Mouse (Mus musculus): ENCODE data around the gene C330021F23Rik. TPM values are rescaled to one million over a fixed set of nuclear protein-coding genes. Genes with fewer than 3 reads are reported as not detected.

C330021F23Rik gene
- total RNA-seq, 1 experiment, result 4.6 TPM

DNA sequence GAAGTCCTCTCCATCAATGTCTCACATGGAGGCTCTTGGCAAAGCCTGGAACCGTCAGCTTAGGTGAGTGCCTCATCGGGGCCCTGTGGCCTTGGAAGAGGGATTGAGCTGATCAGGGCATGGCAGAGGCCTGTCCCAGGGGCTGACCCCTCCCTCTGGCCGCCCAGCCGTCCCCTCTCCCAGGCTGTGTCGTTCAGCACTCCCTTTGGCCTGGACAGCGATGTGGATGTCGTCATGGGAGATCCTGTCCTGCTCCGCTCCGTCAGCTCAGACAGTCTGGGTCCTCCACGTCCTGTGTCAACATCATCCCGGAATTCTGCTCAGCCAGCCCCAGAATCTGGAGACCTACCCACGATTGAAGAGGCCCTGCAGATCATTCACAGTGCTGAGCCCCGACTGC, 35.6 kb downstream of the C330021F23Rik start:
- TF ChIP-seq ZC3H11A (IDR thresholded peaks at IDR 0.05; ENCODE audit: borderline replicate concordance, low read depth, low read length), result no peak
- TF ChIP-seq MAFK (IDR thresholded peaks at IDR 0.05; ENCODE audit: insufficient read depth, low read depth, low read length), result no peak
- peaks cover 68% of the 10 kb centered on the region for H3K36me3 ChIP-seq (ENCODE audit: control insufficient read depth, insufficient read depth, low read length, poor library complexity, severe bottlenecking)
- peaks cover 6 to 23% of the 10 kb centered on the region in 2 experiments; a peak in 3 of 4 replicates for H3K4me1 ChIP-seq (ENCODE audit: control insufficient read depth in 2 of 2, insufficient read depth in 2 of 2, low read length in 2 of 2, poor library complexity in 1 of 2)
- no peak for DNase-seq (ENCODE audit: low read depth, low spot score)
- no peak overlapping the region for H3K9ac ChIP-seq (ENCODE audit: insufficient read depth, low read depth, low read length, poor library complexity, severe bottlenecking)
- in situ Hi-C loops (cut with MboI; ENCODE audit: low sequenced_read_pairs in 2 of 2, unreplicated experiment in 2 of 2), result no loop called here
- H3K27ac ChIP-seq (ENCODE audit: insufficient read depth, low read depth, low read length, poor library complexity, severe bottlenecking), result no peak overlapping the region
- H3K4me3 ChIP-seq (ENCODE audit: insufficient read depth in 1 of 2, low read depth in 1 of 2, low read length in 2 of 2, poor library complexity in 1 of 2, severe bottlenecking in 1 of 2), result no peak overlapping the region
- H3K9me3 ChIP-seq (ENCODE audit: control insufficient read depth, insufficient read depth, low read depth, low read length), result no peaks in the 10 kb centered on the region

DNA sequence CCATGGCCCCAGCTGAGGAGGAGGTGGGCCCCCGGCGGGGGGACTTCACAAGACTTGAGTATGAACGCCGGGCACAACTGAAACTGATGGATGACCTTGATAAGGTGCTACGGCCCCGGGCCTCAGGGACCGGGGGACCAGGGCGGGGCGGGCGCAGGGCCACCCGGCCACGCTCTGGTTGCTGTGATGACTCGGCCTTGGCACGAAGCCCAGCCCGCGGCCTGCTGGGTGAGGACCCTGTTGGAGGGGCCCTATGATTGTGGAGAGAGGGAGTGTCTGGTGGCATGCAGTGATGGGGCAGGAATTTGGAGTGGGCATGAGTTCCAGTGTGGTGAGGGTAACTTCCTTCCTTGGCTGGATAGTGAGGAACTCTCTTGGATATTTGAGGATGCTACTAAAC, 38.8 kb downstream of the C330021F23Rik start:
- H3K9ac ChIP-seq (ENCODE audit: insufficient read depth, low read depth, low read length, poor library complexity, severe bottlenecking), result peak overlapping the region; percentile 35; the same call in 1 of the 2 replicates

DNA sequence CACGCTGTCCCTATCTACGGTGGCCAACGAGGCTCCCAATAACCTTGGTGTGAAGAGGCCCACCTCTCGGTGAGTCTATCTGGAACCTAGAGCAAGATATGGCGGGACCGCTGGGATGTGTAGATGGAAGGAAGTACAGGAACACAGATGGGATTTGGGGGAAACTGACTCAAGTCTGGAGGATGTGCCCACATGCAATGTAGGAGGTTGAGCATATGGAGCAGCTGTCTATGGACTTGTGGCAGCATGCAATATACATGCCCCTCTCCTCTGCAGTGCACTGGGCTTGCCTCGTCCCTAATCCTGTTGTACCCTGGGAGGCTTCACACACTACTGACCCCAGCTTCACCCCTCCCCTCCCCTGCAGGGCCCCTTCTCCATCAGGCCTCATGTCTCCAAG, 40.0 kb downstream of the C330021F23Rik start:
- Histone ChIP-seq H3K9me3 (ENCODE audit: control insufficient read depth, insufficient read depth, low read depth, low read length) (no peaks in the 10 kb centered on the region), H3K27ac (ENCODE audit: insufficient read depth, low read depth, low read length, poor library complexity, severe bottlenecking) (no peak overlapping the region), H3K4me3 (ENCODE audit: insufficient read depth in 1 of 2, low read depth in 1 of 2, low read length in 2 of 2, poor library complexity in 1 of 2, severe bottlenecking in 1 of 2) (no peak overlapping the region), H3K9ac (ENCODE audit: insufficient read depth, low read depth, low read length, poor library complexity, severe bottlenecking) (no peak overlapping the region), H3K36me3 (ENCODE audit: control insufficient read depth, insufficient read depth, low read length, poor library complexity, severe bottlenecking) (peaks cover 80% of the 10 kb centered on the region), H3K4me1 (ENCODE audit: control insufficient read depth in 2 of 2, insufficient read depth in 2 of 2, low read length in 2 of 2, poor library complexity in 1 of 2) (peaks cover 0 to 18% of the 10 kb centered on the region in 2 experiments; a peak in 1 of 4 replicates)
- TF ChIP-seq HCFC1 (IDR thresholded peaks at IDR 0.05; ENCODE audit: borderline replicate concordance, insufficient read depth, low read length) (no peak), MAFK (IDR thresholded peaks at IDR 0.05; ENCODE audit: insufficient read depth, low read depth, low read length) (no peak), ZNF384 (IDR thresholded peaks at IDR 0.05; ENCODE audit: low read depth, low read length) (no peak), CHD2 (IDR thresholded peaks at IDR 0.05; ENCODE audit: low read depth, low read length) (no peak), ZC3H11A (IDR thresholded peaks at IDR 0.05; ENCODE audit: borderline replicate concordance, low read depth, low read length) (no peak)
- in situ Hi-C loops (cut with MboI; ENCODE audit: low sequenced_read_pairs in 2 of 2, unreplicated experiment in 2 of 2), result no loop called here
- DNase-seq (ENCODE audit: low read depth, low spot score), result no peak

More for the DNA sequence above, 38.8 kb downstream of the C330021F23Rik start:
- peaks cover 0 to 18% of the 10 kb centered on the region in 2 experiments; a peak in 1 of 4 replicates for H3K4me1 ChIP-seq (ENCODE audit: control insufficient read depth in 2 of 2, insufficient read depth in 2 of 2, low read length in 2 of 2, poor library complexity in 1 of 2)
- H3K36me3 ChIP-seq (ENCODE audit: control insufficient read depth, insufficient read depth, low read length, poor library complexity, severe bottlenecking), result peaks cover 81% of the 10 kb centered on the region
- no peak overlapping the region for H3K27ac ChIP-seq (ENCODE audit: insufficient read depth, low read depth, low read length, poor library complexity, severe bottlenecking)
- peak overlapping the region; percentile 5 to 43; a peak in 2 of 4 replicates for H3K4me3 ChIP-seq (ENCODE audit: insufficient read depth in 1 of 2, low read depth in 1 of 2, low read length in 2 of 2, poor library complexity in 1 of 2, severe bottlenecking in 1 of 2)
- no peaks in the 10 kb centered on the region for H3K9me3 ChIP-seq (ENCODE audit: control insufficient read depth, insufficient read depth, low read depth, low read length)
- in situ Hi-C loops (cut with MboI; ENCODE audit: low sequenced_read_pairs in 2 of 2, unreplicated experiment in 2 of 2), result no loop called here
- TF ChIP-seq ZNF384 (IDR thresholded peaks at IDR 0.05; ENCODE audit: low read depth, low read length) (no peak), CHD2 (IDR thresholded peaks at IDR 0.05; ENCODE audit: low read depth, low read length) (no peak), HCFC1 (IDR thresholded peaks at IDR 0.05; ENCODE audit: borderline replicate concordance, insufficient read depth, low read length) (no peak), ZC3H11A (IDR thresholded peaks at IDR 0.05; ENCODE audit: borderline replicate concordance, low read depth, low read length) (no peak), MAFK (IDR thresholded peaks at IDR 0.05; ENCODE audit: insufficient read depth, low read depth, low read length) (no peak)
- DNase-seq (ENCODE audit: low read depth, low spot score), result no peak

DNA sequence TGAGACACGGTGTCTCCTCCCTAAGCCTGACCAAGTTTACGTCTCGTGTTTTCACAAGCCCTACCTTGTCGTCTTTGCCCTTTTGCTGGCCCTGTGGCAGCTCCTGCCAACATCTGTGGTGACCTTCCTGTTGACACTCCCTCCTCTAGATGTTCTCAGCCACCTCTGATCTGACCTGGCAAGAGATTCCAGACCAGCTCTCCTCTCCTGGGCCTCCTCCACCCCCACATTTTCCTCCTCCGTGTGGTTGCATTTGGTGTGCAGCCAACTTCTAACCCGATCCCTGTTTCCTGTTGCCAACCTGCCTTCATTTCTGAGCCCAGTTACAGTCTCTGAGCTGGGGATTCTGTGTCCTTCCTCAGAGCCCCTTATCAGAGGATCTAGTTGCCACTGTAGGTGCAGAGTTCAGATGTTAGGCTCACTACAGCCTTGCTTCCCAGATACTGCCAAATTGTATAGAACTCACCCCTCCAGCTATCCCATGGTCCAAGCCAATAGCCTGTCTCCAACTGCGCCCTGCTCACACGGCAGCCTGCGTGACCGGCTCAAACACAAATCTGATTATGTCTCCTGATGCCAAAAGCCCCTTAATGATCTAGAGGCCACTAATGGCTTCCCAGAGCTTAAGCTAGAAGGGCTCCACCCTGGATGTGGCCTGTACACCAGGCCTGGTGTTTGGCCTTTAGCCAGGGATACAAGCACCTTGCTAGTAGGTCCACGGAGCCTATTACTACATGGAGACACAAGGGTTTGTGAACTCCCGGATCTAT, 41.4 kb downstream of the C330021F23Rik start:
- peak overlapping the region; percentile 2 for H3K27ac ChIP-seq (ENCODE audit: insufficient read depth, low read depth, low read length, poor library complexity, severe bottlenecking)

More for the DNA sequence above, 41.4 kb downstream of the C330021F23Rik start:
- no peak for DNase-seq (ENCODE audit: low read depth, low spot score)
- no peak overlapping the region for H3K9ac ChIP-seq (ENCODE audit: insufficient read depth, low read depth, low read length, poor library complexity, severe bottlenecking)
- H3K4me3 ChIP-seq (ENCODE audit: insufficient read depth in 1 of 2, low read depth in 1 of 2, low read length in 2 of 2, poor library complexity in 1 of 2, severe bottlenecking in 1 of 2), result no peak overlapping the region
- in situ Hi-C loops (cut with MboI; ENCODE audit: low sequenced_read_pairs in 2 of 2, unreplicated experiment in 2 of 2), result no loop called here
- TF ChIP-seq ZC3H11A (IDR thresholded peaks at IDR 0.05; ENCODE audit: borderline replicate concordance, low read depth, low read length), result no peak
- no peak for TF ChIP-seq ZNF384 (IDR thresholded peaks at IDR 0.05; ENCODE audit: low read depth, low read length)
- no peak for TF ChIP-seq HCFC1 (IDR thresholded peaks at IDR 0.05; ENCODE audit: borderline replicate concordance, insufficient read depth, low read length)
- TF ChIP-seq CHD2 (IDR thresholded peaks at IDR 0.05; ENCODE audit: low read depth, low read length), result no peak
- no peak for TF ChIP-seq MAFK (IDR thresholded peaks at IDR 0.05; ENCODE audit: insufficient read depth, low read depth, low read length)
- no peaks in the 10 kb centered on the region for H3K9me3 ChIP-seq (ENCODE audit: control insufficient read depth, insufficient read depth, low read depth, low read length)
- H3K36me3 ChIP-seq (ENCODE audit: control insufficient read depth, insufficient read depth, low read length, poor library complexity, severe bottlenecking), result peaks cover 80% of the 10 kb centered on the region
- peaks cover 0 to 16% of the 10 kb centered on the region in 2 experiments; a peak in 1 of 4 replicates for H3K4me1 ChIP-seq (ENCODE audit: control insufficient read depth in 2 of 2, insufficient read depth in 2 of 2, low read length in 2 of 2, poor library complexity in 1 of 2)

Measured in ES-E14 (cell line).